Mouse (Mus musculus): Measurements from ENCODE around the gene Oasl1.

DNA sequence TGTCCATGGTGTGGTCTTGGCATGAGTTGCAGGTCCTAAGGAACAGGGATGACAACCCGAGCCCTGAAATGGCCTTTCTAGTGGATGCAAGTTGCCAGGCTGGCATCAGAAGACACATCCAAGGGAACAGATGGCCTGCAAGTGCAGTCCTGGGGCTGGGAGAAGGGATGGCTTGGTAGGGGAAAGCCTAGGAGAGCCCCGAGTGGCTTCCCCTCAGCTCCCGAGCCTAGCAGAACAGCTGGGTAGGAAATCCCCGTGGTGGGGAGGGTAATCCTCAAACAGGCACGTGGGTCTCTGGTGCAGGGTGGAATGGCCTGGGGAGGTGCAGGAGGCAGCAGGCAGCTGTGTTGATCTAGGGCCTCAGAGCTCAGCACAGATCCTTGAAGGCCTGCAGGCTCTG lies 26.3 kb downstream of the Oasl1 start:
- TF ChIP-seq CTCF (IDR thresholded peaks at IDR 0.05; ENCODE audit: insufficient read depth, low read length): no peak
- no peak for TF ChIP-seq POLR2A (IDR thresholded peaks at IDR 0.05; ENCODE audit: borderline replicate concordance, extremely low read depth, low read depth, low read length)

All from lung, adult 2 months (tissue).